Mouse (Mus musculus) heart, adult 2 months (tissue): ENCODE measurements around the gene Aifm3. TPM values are rescaled to one million over a fixed set of nuclear protein-coding genes. Genes with fewer than 3 reads are reported as not detected.

ENCODE experiments used
- DNase-seq, 2 experiments: peaks; one replicate each; pipeline ENCODE4 v3.0.0; 2021
- H3K27ac ChIP-seq: fragments of 200-600 bp; 2 replicates; pipeline ENCODE4 v1.8.1; 2022
- H3K27me3 ChIP-seq: fragments of 200-500 bp; 2 replicates; pipeline ENCODE4 v1.6.1; 2012; ENCODE audit warnings: mild to moderate bottlenecking, low read length, inconsistent platforms, mixed read lengths; ENCODE audit not compliant: control insufficient read depth, insufficient read depth
- H3K36me3 ChIP-seq: fragments of 200-500 bp; 2 replicates; pipeline ENCODE4 v1.6.1; 2012; ENCODE audit warnings: low read length, inconsistent platforms; ENCODE audit not compliant: control insufficient read depth, insufficient read depth
- H3K4me1 ChIP-seq: fragments of 200-500 bp; 2 replicates; pipeline ENCODE4 v1.6.1; 2011; ENCODE audit warnings: low read length; ENCODE audit not compliant: control insufficient read depth, insufficient read depth
- H3K4me3 ChIP-seq: fragments of 200-600 bp; 2 replicates; pipeline ENCODE4 v1.8.1; 2022
- H3K79me2 ChIP-seq: fragments of 200-500 bp; replicated peaks from 2 replicates; pipeline ENCODE4 v1.6.1; 2012; ENCODE audit warnings: mild to moderate bottlenecking, inconsistent platforms, low read length, moderate library complexity, mixed read lengths; ENCODE audit not compliant: control insufficient read depth, insufficient read depth
- H3K9ac ChIP-seq: fragments of 200-500 bp; 2 replicates; pipeline ENCODE4 v1.6.1; 2012; ENCODE audit warnings: low read depth, mild to moderate bottlenecking, control low read depth, inconsistent platforms, low read length, mixed read lengths
- CTCF ChIP-seq: fragments of 200-600 bp; IDR thresholded peaks from 2 replicates; pipeline ENCODE4 v1.8.1; 2022; ENCODE audit warnings: antibody characterized with exemption, mild to moderate bottlenecking, moderate library complexity
- EP300 ChIP-seq: fragments of 200-500 bp; IDR thresholded peaks from 2 replicates; pipeline ENCODE4 v1.6.1; 2011; ENCODE audit warnings: low read depth, low read length, control low read depth; ENCODE audit not compliant: insufficient read depth
- POLR2A ChIP-seq: fragments of 200-500 bp; IDR thresholded peaks from 2 replicates; pipeline ENCODE4 v1.6.1; 2011; ENCODE audit warnings: mild to moderate bottlenecking, low read depth, low read length, control low read depth; ENCODE audit not compliant: insufficient read depth
- WGBS: fragments of 180-500 bp; shearing (Covaris S2); methylation state at CpG from one replicate; pipeline ENCODE4 v1.1.7; 2018; 5-methylcytosine and 5-hydroxymethylcytosine counted together
- intact Hi-C: fragments of 180-260 bp; cut with DNase I; formaldehyde crosslinking; loops from one replicate; pipeline ENCODE4 v1.15.1; 2025
- long read RNA-seq: library from polyadenylated mRNA; stranded (forward); transcript quantifications from one replicate; pipeline ENCODE4 v2.0.0, GENCODE M21; 2021
- polyA plus RNA-seq: library from polyadenylated mRNA; depleted of rRNA; stranded (reverse); fragments of >200 nt; gene quantifications from 2 replicates; pipeline ENCODE4 v1.2.3, GENCODE M21; 2012; rRNA removed
- total RNA-seq, 2 experiments: library from RNA; stranded (reverse); gene quantifications; 2 replicates each; pipeline ENCODE4 v1.2.3; 2021

The Aifm3 gene
- under 1 TPM in 1 of 2 experiments, not detected in 1; 0.14 TPM for total RNA-seq
- polyA plus RNA-seq, result 0.08 and 0.09 TPM in 2 replicates
- long read RNA-seq, result 0 reads

- peaks cover 2% of the 10 kb centered on the region for H3K36me3 ChIP-seq
- DNase-seq, result peak; percentile 22 to 29
- peak within 1 kb of the TSS; percentile 41; the same call in 1 of the 2 replicates for H3K9ac ChIP-seq
- no peaks in the 10 kb centered on the region for H3K79me2 ChIP-seq
- TF ChIP-seq POLR2A, result no peak
- no peak for TF ChIP-seq EP300
- TF ChIP-seq CTCF, result no peak
- H3K27me3 ChIP-seq, result peaks cover 2% of the 10 kb centered on the region; the same call in 1 of the 2 replicates
- intact Hi-C loops, result no loop called here
- peaks cover 2% of the 10 kb centered on the region for H3K4me1 ChIP-seq
- WGBS, result 4% methylated on average over 47 of the region's 47 CpGs
- H3K27ac ChIP-seq, result no peak within 1 kb of the TSS
- H3K4me3 ChIP-seq, result peak within 1 kb of the TSS; percentile 49
These were observed at the start of gene Aifm3 for GRCm38 (mm10) chr16:17489469-17490111. Aifm3 (plus strand) TSS chr16:17489611.

GRCm38 (mm10) chr16:17451541-17452372 lies 37.7 kb upstream of the Aifm3 start, which contains the start of gene Crkl:
Crkl (plus strand) TSS chr16:17451987.
- H3K9ac ChIP-seq, result peak within 1 kb of the TSS; percentile 82
- H3K27ac ChIP-seq, result peak within 1 kb of the TSS; percentile 97
- peaks cover 16% of the 10 kb centered on the region for H3K36me3 ChIP-seq
- H3K79me2 ChIP-seq, result peaks cover 4% of the 10 kb centered on the region
- peak; percentile 79 for TF ChIP-seq POLR2A
- no peak for TF ChIP-seq CTCF
- intact Hi-C loops, result loop anchor here (1.0 to 2.0 kb wide), 2 partner anchors 45 to 57 kb away; partner anchors contain the start of genes Lztr1 and Pi4ka
- under 1% methylated on average over 63 of the region's 63 CpGs for WGBS
- peaks cover 8% of the 10 kb centered on the region for H3K4me1 ChIP-seq
- no peaks in the 10 kb centered on the region for H3K27me3 ChIP-seq
- DNase-seq, result peak; percentile 97 to 98
- peak within 1 kb of the TSS; percentile 96 for H3K4me3 ChIP-seq

GRCm38 (mm10) chr16:17452373-17452715 lies 37.1 kb upstream of the Aifm3 start:
- peaks cover 18% of the 10 kb centered on the region for H3K36me3 ChIP-seq
- DNase-seq, result no peak
- peak overlapping the region; percentile 97 for H3K27ac ChIP-seq
- H3K27me3 ChIP-seq, result no peaks in the 10 kb centered on the region
- peak overlapping the region; percentile 82 for H3K9ac ChIP-seq
- peaks cover 4% of the 10 kb centered on the region for H3K79me2 ChIP-seq
- WGBS, result under 1% methylated on average over 24 of the region's 24 CpGs
- intact Hi-C loops, result loop anchor here (1.0 to 2.0 kb wide), 2 partner anchors 46 to 56 kb away; partner anchors contain the start of genes Lztr1 and Pi4ka
- H3K4me1 ChIP-seq, result peaks cover 8% of the 10 kb centered on the region
- peak overlapping the region; percentile 96 for H3K4me3 ChIP-seq
- no peak for TF ChIP-seq EP300
- TF ChIP-seq CTCF, result no peak
- TF ChIP-seq POLR2A, result no peak

DNA sequence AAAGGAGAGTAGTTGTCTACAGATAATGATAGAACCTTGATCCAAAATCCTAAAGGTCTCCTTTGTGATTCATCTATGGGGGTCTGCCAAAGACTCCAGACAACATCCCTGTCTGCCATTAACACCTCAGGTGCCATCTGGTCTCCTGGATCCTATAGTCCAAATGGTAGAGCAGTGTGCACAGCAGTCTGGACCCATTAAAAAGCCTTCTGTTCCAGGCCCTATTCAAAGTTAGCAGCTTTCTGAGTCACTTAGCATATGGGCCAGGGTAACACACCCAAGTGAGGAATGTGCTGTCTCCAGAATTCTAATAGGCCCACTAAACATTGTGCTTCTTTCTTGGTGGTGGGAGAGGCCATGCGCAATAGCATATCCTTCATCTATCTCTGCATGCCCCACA lies 32.5 kb upstream of the Aifm3 start:
- Histone ChIP-seq H3K27ac (no peak overlapping the region), H3K79me2 (peaks cover 17% of the 10 kb centered on the region), H3K4me3 (no peak overlapping the region), H3K27me3 (no peaks in the 10 kb centered on the region), H3K36me3 (peaks cover 36% of the 10 kb centered on the region), H3K9ac (no peak overlapping the region), H3K4me1 (peaks cover 12% of the 10 kb centered on the region)
- 97% methylated on average over 1 of the region's 1 CpGs for WGBS
- DNase-seq, result no peak
- intact Hi-C loops, result no loop called here
- TF ChIP-seq POLR2A (no peak), CTCF (no peak), EP300 (no peak)

DNA sequence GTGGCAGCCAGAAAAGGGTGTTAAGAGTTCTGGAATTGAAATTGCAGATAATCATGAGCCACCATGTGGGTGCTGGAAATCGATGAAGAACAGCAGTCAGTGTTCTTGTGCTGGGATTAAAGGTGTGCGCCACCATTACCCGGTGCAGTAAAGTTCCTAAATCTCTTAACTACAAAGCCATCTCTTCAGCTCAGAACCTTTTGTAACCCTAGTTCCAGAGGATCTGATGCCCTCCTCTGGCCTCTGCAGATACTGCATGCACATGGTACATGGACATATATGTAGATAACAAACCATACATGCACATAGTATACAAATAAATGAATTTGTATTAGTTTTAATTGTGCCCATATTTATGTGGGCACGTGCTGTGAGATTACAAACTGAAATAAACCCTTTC lies 29.2 kb upstream of the Aifm3 start:
- Histone ChIP-seq H3K27ac (no peak overlapping the region), H3K4me1 (peaks cover 7% of the 10 kb centered on the region), H3K9ac (no peak overlapping the region), H3K79me2 (peaks cover 19% of the 10 kb centered on the region), H3K36me3 (peaks cover 28% of the 10 kb centered on the region), H3K4me3 (no peak overlapping the region), H3K27me3 (no peaks in the 10 kb centered on the region)
- DNase-seq, result peak in 1 of 2 experiments; percentile 29
- TF ChIP-seq CTCF, result peak; percentile 64
- TF ChIP-seq EP300, result no peak
- WGBS, result 93% methylated on average over 4 of the region's 4 CpGs
- intact Hi-C loops, result no loop called here

DNA sequence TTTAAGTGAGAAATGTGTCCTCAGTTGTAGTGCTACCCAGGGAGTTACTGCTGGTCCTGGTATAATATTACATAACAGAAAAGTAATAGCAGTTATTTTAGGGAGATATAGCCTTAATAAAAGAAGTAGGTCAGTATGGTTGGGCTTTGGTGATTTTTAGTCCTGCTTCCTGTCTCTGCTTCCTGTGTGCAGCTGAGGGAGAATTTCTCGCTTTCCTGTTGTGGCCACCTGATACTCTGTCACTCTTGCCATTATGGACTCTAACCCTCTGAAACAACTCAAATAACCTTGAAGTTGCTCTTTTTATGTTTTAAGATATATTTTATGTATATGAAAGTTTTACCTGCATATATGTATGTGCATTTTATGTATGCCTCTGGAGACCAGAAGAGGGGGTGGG lies 27.8 kb upstream of the Aifm3 start:
- 42% methylated on average over 1 of the region's 1 CpGs for WGBS
- Histone ChIP-seq H3K27me3 (no peaks in the 10 kb centered on the region), H3K36me3 (peaks cover 22% of the 10 kb centered on the region), H3K4me1 (peaks cover 5% of the 10 kb centered on the region), H3K27ac (no peak overlapping the region; the same call in 1 of the 2 replicates), H3K79me2 (peaks cover 16% of the 10 kb centered on the region), H3K9ac (no peak overlapping the region), H3K4me3 (no peak overlapping the region)
- intact Hi-C loops, result no loop called here
- TF ChIP-seq POLR2A, result no peak
- TF ChIP-seq EP300, result no peak
- no peak for TF ChIP-seq CTCF
- DNase-seq, result no peak
